Mouse (Mus musculus): ENCODE results near the gene Cbx2. TPM values are rescaled to one million over a fixed set of nuclear protein-coding genes. Genes with fewer than 3 reads are reported as not detected.
A peak's percentile ranks its signal among the peaks of the same experiment; 100 is the strongest.

The Cbx2 gene
- polyA plus RNA-seq, 1 experiment from 2014 or later = 44.4 TPM

GRCm38 (mm10) chr11:119005547-119006275 is 17.1 kb upstream of the Cbx2 start:
- Histone ChIP-seq H3K9me3 (ENCODE audit: control insufficient read depth, low read length) (no peaks in the 10 kb centered on the region), H3K27ac (ENCODE audit: low read depth, low read length) (no peak overlapping the region), H3K36me3 (ENCODE audit: control insufficient read depth, insufficient read depth, low read length) (no peaks in the 10 kb centered on the region), H3K27me3 (ENCODE audit: control insufficient read depth, insufficient read depth, low read length) (no peaks in the 10 kb centered on the region), H3K4me3 (ENCODE audit: low read depth, low read length) (no peak overlapping the region), H3K4me2 (replicated peaks; ENCODE audit: low read depth, low read length) (no peak overlapping the region), H3K4me1 (replicated peaks; ENCODE audit: control insufficient read depth, insufficient read depth, low read length) (no peaks in the 10 kb centered on the region), H3K9ac (ENCODE audit: low read depth, low read length) (no peak overlapping the region)
- no peak for DNase-seq (ENCODE audit: low spot score)
- WGBS = 89% methylated on average over 10 of the region's 10 CpGs
- no peak for ATAC-seq (ENCODE audit: low FRiP score)

GRCm38 (mm10) chr11:119006462-119006861 is 16.3 kb upstream of the Cbx2 start:
- no peaks in the 10 kb centered on the region for H3K4me1 ChIP-seq (replicated peaks; ENCODE audit: control insufficient read depth, insufficient read depth, low read length)
- no peak overlapping the region for H3K4me2 ChIP-seq (replicated peaks; ENCODE audit: low read depth, low read length)
- no peaks in the 10 kb centered on the region for H3K27me3 ChIP-seq (ENCODE audit: control insufficient read depth, insufficient read depth, low read length)
- ATAC-seq (ENCODE audit: low FRiP score) (no peak), DNase-seq (ENCODE audit: low spot score) (no peak)
- 84% methylated on average over 3 of the region's 3 CpGs for WGBS
- H3K9me3 ChIP-seq (ENCODE audit: control insufficient read depth, low read length) = no peaks in the 10 kb centered on the region
- no peaks in the 10 kb centered on the region for H3K36me3 ChIP-seq (ENCODE audit: control insufficient read depth, insufficient read depth, low read length)
- no peak overlapping the region for H3K4me3 ChIP-seq (ENCODE audit: low read depth, low read length)
- no peak overlapping the region for H3K27ac ChIP-seq (ENCODE audit: low read depth, low read length)
- no peak overlapping the region for H3K9ac ChIP-seq (ENCODE audit: low read depth, low read length)

- DNase-seq (ENCODE audit: low spot score) = no peak
- Histone ChIP-seq H3K27ac (ENCODE audit: low read depth, low read length) (no peak overlapping the region), H3K4me2 (replicated peaks; ENCODE audit: low read depth, low read length) (peak overlapping the region; percentile 33; the same call in 1 of the 2 replicates), H3K27me3 (ENCODE audit: control insufficient read depth, insufficient read depth, low read length) (no peaks in the 10 kb centered on the region), H3K9me3 (ENCODE audit: control insufficient read depth, low read length) (no peaks in the 10 kb centered on the region), H3K4me3 (ENCODE audit: low read depth, low read length) (peak overlapping the region; percentile 8; the same call in 1 of the 2 replicates), H3K36me3 (ENCODE audit: control insufficient read depth, insufficient read depth, low read length) (no peaks in the 10 kb centered on the region), H3K9ac (ENCODE audit: low read depth, low read length) (0 out of 2 replicates have a peak overlapping the region, but pooled peaks have one; percentile 28), H3K4me1 (replicated peaks; ENCODE audit: control insufficient read depth, insufficient read depth, low read length) (no peaks in the 10 kb centered on the region)
- 19% methylated on average over 21 of the region's 21 CpGs for WGBS
- ATAC-seq (ENCODE audit: low FRiP score) = no peak
Observed at GRCm38 (mm10) chr11:119007461-119008456, 15.0 kb upstream of the Cbx2 start.

- Histone ChIP-seq H3K27me3 (ENCODE audit: control insufficient read depth, insufficient read depth, low read length) (no peaks in the 10 kb centered on the region), H3K9ac (ENCODE audit: low read depth, low read length) (no peak overlapping the region), H3K27ac (ENCODE audit: low read depth, low read length) (no peak overlapping the region), H3K4me1 (replicated peaks; ENCODE audit: control insufficient read depth, insufficient read depth, low read length) (no peaks in the 10 kb centered on the region), H3K4me3 (ENCODE audit: low read depth, low read length) (no peak overlapping the region), H3K36me3 (ENCODE audit: control insufficient read depth, insufficient read depth, low read length) (no peaks in the 10 kb centered on the region), H3K9me3 (ENCODE audit: control insufficient read depth, low read length) (no peaks in the 10 kb centered on the region), H3K4me2 (replicated peaks; ENCODE audit: low read depth, low read length) (no peak overlapping the region)
- no peak for ATAC-seq (ENCODE audit: low FRiP score)
- WGBS = 88% methylated on average over 7 of the region's 7 CpGs
- DNase-seq (ENCODE audit: low spot score) = no peak
Observed at GRCm38 (mm10) chr11:119014455-119014854, 8.3 kb upstream of the Cbx2 start.

- H3K4me2 ChIP-seq (replicated peaks; ENCODE audit: low read depth, low read length) = no peak overlapping the region
- DNase-seq (ENCODE audit: low spot score) = no peak
- 30% methylated on average over 7 of the region's 7 CpGs for WGBS
- no peaks in the 10 kb centered on the region; the same call in 1 of the 2 replicates for H3K27me3 ChIP-seq (ENCODE audit: control insufficient read depth, insufficient read depth, low read length)
- H3K9me3 ChIP-seq (ENCODE audit: control insufficient read depth, low read length) = no peaks in the 10 kb centered on the region
- ATAC-seq (ENCODE audit: low FRiP score) = no peak
- no peak overlapping the region for H3K4me3 ChIP-seq (ENCODE audit: low read depth, low read length)
- H3K27ac ChIP-seq (ENCODE audit: low read depth, low read length) = no peak overlapping the region
- no peaks in the 10 kb centered on the region for H3K4me1 ChIP-seq (replicated peaks; ENCODE audit: control insufficient read depth, insufficient read depth, low read length)
- H3K9ac ChIP-seq (ENCODE audit: low read depth, low read length) = no peak overlapping the region
- no peaks in the 10 kb centered on the region for H3K36me3 ChIP-seq (ENCODE audit: control insufficient read depth, insufficient read depth, low read length)
Observed at GRCm38 (mm10) chr11:119017506-119017905, 5.3 kb upstream of the Cbx2 start.

- H3K9ac ChIP-seq (ENCODE audit: low read depth, low read length) = no peak overlapping the region
- peaks cover 16% of the 10 kb centered on the region for H3K4me1 ChIP-seq (replicated peaks; ENCODE audit: control insufficient read depth, insufficient read depth, low read length)
- H3K9me3 ChIP-seq (ENCODE audit: control insufficient read depth, low read length) = no peaks in the 10 kb centered on the region
- H3K4me3 ChIP-seq (ENCODE audit: low read depth, low read length) = no peak overlapping the region
- ATAC-seq (ENCODE audit: low FRiP score) (no peak), DNase-seq (ENCODE audit: low spot score) (no peak)
- no peaks in the 10 kb centered on the region; the same call in 1 of the 2 replicates for H3K27me3 ChIP-seq (ENCODE audit: control insufficient read depth, insufficient read depth, low read length)
- WGBS = 97% methylated on average over 7 of the region's 7 CpGs
- H3K36me3 ChIP-seq (ENCODE audit: control insufficient read depth, insufficient read depth, low read length) = no peaks in the 10 kb centered on the region
- no peak overlapping the region for H3K27ac ChIP-seq (ENCODE audit: low read depth, low read length)
- no peak overlapping the region for H3K4me2 ChIP-seq (replicated peaks; ENCODE audit: low read depth, low read length)
Observed at GRCm38 (mm10) chr11:119021180-119021579, 1.6 kb upstream of the Cbx2 start.

- Histone ChIP-seq H3K9ac (ENCODE audit: low read depth, low read length) (peak overlapping the region; percentile 99), H3K9me3 (ENCODE audit: control insufficient read depth, low read length) (no peaks in the 10 kb centered on the region), H3K4me2 (replicated peaks; ENCODE audit: low read depth, low read length) (peak overlapping the region; percentile 92), H3K27ac (ENCODE audit: low read depth, low read length) (peak overlapping the region; percentile 88), H3K4me3 (ENCODE audit: low read depth, low read length) (peak overlapping the region; percentile 97), H3K36me3 (ENCODE audit: control insufficient read depth, insufficient read depth, low read length) (peaks cover 8% of the 10 kb centered on the region), H3K27me3 (ENCODE audit: control insufficient read depth, insufficient read depth, low read length) (no peaks in the 10 kb centered on the region; the same call in 1 of the 2 replicates), H3K4me1 (replicated peaks; ENCODE audit: control insufficient read depth, insufficient read depth, low read length) (peaks cover 18% of the 10 kb centered on the region)
- peak; percentile 47 for DNase-seq (ENCODE audit: low spot score)
- WGBS = 6% methylated on average over 42 of the region's 42 CpGs
- ATAC-seq (ENCODE audit: low FRiP score) = no peak
Observed at GRCm38 (mm10) chr11:119022068-119022894, 481 bp upstream of the Cbx2 start.

- H3K9me3 ChIP-seq (ENCODE audit: control insufficient read depth, low read length) = no peaks in the 10 kb centered on the region
- H3K36me3 ChIP-seq (ENCODE audit: control insufficient read depth, insufficient read depth, low read length) = peaks cover 14% of the 10 kb centered on the region
- DNase-seq (ENCODE audit: low spot score) (peak; percentile 78), ATAC-seq (ENCODE audit: low FRiP score) (no peak; the same call in none of the 2 replicates)
- peak overlapping the region; percentile 88 for H3K27ac ChIP-seq (ENCODE audit: low read depth, low read length)
- no peaks in the 10 kb centered on the region; the same call in 1 of the 2 replicates for H3K27me3 ChIP-seq (ENCODE audit: control insufficient read depth, insufficient read depth, low read length)
- WGBS = 0% methylated on average over 15 of the region's 15 CpGs
- H3K9ac ChIP-seq (ENCODE audit: low read depth, low read length) = peak overlapping the region; percentile 99
- peaks cover 18% of the 10 kb centered on the region for H3K4me1 ChIP-seq (replicated peaks; ENCODE audit: control insufficient read depth, insufficient read depth, low read length)
- peak overlapping the region; percentile 92 for H3K4me2 ChIP-seq (replicated peaks; ENCODE audit: low read depth, low read length)
- peak overlapping the region; percentile 97 for H3K4me3 ChIP-seq (ENCODE audit: low read depth, low read length)
Observed at GRCm38 (mm10) chr11:119023616-119023980, 836 bp downstream of the Cbx2 start.
